Mouse (Mus musculus) spleen, postnatal 14 days (tissue): ENCODE measurements around the gene Pygm.

Experiments
- DNase-seq, 2 experiments: peaks; one replicate each; pipeline ENCODE4 v3.0.0; 2021 to 2022; ENCODE audit warnings: low spot score in 2 of 2

The Pygm gene

DNA sequence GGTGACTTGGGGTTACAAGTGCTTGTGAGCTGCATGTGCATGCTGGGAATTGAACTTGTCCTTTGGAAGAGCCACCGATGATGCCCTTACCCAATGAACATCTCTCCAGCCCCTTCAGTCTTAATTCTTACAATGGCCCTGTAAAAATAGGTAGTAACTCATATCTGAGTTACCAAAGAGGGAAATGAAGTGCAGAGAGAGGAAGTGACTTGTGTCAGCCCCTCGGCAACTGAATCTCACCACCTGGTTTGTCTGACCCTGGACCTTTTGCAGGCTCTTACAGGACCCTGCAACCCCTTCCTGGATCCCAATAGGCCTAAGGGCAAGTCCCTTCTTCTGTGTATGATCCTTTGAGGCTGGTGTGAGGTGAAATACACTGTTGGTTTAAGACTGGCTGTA lies 32.1 kb upstream of the Pygm start:
- no peak for DNase-seq

- DNase-seq, result no peak
These were observed 30.2 kb upstream of the Pygm start for GRCm38 (mm10) chr19:6354030-6354429.

DNA sequence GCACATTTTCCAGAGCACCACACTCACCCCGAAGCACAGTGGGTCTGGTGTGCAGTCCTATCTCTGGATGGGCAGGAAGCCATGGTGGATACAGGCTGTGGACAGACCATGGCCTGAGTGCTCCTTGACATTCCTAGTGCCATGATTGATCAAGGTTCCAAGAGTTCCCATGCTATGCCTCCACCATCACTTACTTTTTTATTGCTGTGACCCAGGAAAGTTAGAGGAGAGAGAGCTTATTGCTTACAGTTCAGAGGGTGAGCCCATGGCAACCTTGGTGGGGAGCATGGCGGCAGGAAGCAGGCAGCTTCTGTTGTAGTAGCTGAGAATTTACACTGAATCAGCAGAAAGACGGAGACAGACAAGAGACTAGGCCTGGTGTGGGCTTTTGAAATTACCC lies 22.9 kb upstream of the Pygm start:
- DNase-seq, result no peak

- no peak for DNase-seq
These were observed 21.1 kb upstream of the Pygm start for GRCm38 (mm10) chr19:6363091-6363410.

DNA sequence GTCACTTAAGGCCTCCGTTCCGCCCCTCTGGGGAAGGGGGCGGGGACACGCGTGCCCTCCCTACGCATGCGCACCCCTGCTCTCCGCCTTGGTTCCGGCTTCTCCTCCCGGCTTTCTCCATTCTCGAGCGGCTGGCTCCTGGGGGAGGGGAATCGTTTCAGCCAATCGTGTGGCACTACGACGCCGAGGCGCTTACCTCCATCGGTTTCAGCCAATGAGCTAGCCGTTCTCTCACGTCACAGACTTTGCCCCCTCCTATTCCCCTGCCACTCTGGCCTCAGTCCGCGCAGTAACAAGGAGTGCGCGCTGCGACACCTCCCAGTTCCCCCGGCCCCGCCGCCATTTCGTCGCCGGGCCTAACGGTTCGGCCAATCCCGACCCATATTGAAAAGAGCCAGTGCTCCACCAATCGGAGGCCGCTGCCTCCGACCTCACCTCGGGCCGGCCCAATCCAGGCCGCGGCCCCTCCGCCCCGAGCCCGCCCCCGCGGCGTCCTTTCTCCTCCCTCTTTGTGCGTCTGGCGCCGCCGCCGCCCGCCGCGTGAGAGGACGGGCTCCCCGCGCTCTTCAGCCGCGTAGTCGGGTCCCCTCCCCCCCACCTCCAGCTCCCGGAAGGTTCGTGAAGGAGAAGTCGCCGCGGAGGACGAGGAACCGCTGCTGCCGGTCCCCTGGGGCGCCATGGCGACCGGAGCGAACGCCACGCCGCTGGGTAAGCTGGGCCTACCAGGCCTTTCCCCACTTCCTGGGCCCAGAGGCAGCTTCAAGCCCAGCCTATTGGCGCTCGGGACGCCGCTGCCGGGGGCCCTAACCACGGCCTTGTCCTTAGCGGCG lies 20.6 kb upstream of the Pygm start, which contains the start of gene Sf1:
TSS of gene Sf1 (plus strand) at position 280 of the 830 bp plus-strand sequence.
- DNase-seq, result peak; percentile 100

DNA sequence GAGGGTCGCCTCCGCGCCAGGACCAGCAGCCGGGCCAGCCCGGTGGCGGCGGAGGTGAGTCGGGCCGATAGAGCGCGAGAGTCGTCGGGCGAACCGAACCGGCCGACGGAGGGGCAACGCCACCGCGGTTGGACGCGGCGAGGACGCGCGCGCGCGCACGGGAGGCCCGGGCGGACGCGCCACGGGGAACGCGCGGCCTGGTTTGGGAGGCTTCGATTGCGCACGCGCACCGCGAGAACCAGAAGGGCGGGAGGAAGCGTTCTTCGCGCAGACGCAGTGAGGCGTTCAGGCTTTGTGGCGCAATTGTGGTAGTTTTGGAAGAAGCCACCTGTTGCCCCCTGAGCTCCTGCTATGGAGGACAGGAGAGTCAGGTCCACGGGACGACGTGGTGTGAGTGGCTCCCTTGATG lies 19.9 kb upstream of the Pygm start:
- peak; percentile 88 to 90 for DNase-seq

GRCm38 (mm10) chr19:6364842-6365241 lies 19.4 kb upstream of the Pygm start:
- no peak for DNase-seq

GRCm38 (mm10) chr19:6370175-6370574 lies 14.0 kb upstream of the Pygm start:
- DNase-seq, result no peak

DNA sequence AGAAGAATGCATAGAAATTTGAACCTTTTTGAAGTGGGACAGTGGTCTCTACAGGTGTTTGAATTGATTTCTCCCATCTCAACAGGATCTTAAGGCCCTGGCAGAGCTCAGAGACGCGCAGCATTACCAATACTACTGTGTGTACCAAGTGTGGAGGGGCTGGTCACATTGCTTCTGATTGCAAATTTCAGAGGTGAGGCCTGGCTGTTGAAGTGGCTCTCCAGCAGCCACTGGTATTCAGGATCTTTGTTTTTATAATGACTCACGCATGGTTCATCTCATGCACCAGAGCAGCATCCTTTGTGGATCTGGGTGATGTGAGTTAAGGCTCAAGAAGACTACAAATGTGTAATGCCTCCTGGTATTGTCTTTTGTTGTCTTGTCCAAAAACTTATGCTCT lies 11.8 kb upstream of the Pygm start:
- no peak for DNase-seq

DNA sequence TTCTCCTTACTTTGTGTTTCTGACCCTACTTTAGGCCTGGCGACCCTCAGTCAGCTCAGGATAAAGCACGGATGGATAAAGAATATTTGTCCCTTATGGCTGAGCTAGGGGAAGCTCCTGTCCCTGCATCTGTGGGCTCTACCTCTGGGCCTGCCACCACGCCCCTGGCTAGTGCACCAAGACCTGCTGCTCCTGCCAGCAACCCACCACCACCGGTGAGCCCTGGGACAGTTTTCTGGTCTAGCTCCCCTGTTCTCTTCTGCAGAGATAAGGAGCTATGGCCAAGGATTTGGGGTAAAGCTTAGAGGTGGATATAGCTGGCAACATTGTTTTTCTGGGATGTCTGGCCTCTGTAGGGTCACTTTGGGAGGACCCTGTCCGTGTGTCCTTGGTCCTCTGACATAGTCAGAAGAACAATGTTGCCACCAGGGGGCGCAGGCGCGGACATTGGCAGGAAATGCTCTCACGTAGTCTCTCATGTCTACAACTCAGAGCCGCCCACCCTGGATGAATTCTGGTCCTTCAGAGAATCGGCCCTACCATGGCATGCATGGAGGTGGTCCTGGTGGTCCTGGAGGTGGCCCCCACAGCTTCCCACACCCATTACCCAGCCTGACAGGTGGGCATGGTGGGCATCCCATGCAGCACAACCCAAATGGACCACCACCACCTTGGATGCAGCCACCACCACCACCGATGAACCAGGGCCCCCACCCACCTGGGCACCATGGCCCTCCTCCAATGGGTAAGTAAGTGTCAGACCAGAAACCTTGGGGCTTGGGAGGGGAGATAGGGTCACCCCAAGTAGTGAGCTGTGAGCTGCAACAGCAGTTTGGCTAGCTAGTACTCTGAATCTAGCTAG lies 10.4 kb upstream of the Pygm start:
- peak; percentile 68 to 83 for DNase-seq

- no peak for DNase-seq
These were observed 9.6 kb upstream of the Pygm start for GRCm38 (mm10) chr19:6374571-6374970.

DNA sequence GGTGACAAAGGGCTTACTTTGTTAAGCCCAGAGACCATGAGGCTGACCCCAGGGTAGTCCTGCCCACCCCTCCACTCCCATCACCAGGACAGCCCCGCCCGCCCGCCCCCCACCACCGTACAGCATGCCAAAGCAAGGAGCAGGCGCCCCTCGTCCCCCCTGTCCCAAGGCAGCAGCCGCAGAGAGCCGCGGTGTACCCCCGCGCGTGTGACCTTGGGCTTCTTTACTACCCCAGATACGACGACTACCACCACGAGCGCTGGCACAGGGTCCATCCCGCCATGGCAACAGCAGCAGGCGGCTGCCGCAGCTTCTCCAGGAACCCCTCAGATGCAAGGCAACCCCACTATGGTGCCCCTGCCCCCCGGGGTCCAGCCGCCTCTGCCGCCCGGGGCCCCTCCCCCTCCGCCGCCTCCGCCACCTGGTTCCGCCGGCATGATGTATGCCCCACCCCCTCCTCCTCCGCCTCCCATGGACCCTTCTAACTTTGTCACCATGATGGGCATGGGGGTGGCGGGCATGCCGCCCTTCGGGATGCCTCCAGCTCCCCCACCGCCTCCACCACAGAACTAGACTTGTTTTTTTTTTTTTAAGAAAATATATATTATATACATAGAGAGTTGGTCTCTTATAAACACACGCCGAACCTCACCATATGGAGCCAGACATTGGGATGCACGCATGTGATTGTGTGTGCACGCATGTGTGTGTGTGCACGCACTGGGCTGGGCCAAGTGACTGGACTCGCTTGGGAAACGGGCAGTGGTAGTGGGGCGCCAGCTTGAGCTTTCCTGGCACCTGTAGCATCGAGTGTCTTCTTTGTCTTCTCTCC lies 8.6 kb upstream of the Pygm start:
- DNase-seq, result no peak

DNA sequence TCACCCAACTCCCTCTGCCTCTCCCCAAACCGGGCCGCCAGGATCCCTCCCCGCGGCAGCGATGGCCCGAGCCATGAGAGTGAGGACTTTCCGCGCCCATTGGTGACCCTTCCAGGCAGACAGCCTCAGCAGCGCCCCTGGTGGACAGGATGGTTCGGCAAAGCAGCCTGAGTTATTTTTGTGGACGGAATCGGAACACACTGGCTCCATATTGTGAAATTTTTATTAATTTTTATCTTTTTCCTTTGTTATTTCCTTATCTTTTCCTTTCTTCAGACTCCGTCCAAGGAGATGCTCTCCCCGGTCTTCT lies 8.0 kb upstream of the Pygm start:
- peak in 1 of 2 experiments; percentile 44 for DNase-seq

- DNase-seq, result no peak
These were observed 7.6 kb upstream of the Pygm start for GRCm38 (mm10) chr19:6376643-6377042.

- DNase-seq, result no peak
These were observed 6.7 kb upstream of the Pygm start for GRCm38 (mm10) chr19:6377327-6378040.

DNA sequence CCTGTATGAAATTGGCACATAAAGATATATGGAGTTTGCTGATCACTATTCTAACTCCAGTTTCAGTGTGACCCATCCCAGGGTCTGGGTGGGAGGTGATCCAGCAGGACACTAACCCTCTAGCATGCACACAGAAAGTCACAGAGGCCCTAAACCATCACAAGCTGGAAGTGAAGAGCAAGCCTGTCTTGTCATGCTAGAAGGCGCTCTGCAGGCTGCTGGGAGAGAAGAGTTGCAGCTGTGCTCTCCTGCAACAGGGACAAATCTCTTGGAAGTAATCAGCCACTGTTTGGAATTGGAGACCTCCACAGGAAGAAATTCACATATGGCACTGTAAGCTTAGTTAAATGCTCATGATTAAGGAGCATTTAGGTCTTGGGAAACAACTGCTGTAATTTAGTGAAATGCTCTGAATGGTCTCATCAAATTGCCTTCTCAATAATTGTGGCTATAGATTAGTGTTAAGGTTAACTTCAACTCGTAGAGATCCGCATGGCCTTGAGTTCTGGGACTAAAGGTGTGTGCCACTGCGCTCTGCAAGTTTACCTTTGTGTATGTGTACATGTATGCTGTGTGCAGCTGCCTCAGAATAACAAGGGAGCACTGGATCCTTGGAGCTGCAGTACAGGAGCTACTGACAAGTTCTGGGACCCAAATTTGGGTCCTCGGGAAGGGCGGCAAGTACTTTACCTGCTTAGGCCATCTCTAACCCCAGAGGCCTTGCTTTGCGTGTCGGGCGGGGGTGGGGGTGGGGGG lies 3.6 kb upstream of the Pygm start:
- DNase-seq, result no peak

- no peak for DNase-seq
These were observed 3.0 kb upstream of the Pygm start for GRCm38 (mm10) chr19:6381238-6381637.

GRCm38 (mm10) chr19:6382323-6382924 lies 1.8 kb upstream of the Pygm start:
- no peak for DNase-seq

- DNase-seq, result no peak
These were observed 729 bp upstream of the Pygm start for GRCm38 (mm10) chr19:6383470-6383869.

DNA sequence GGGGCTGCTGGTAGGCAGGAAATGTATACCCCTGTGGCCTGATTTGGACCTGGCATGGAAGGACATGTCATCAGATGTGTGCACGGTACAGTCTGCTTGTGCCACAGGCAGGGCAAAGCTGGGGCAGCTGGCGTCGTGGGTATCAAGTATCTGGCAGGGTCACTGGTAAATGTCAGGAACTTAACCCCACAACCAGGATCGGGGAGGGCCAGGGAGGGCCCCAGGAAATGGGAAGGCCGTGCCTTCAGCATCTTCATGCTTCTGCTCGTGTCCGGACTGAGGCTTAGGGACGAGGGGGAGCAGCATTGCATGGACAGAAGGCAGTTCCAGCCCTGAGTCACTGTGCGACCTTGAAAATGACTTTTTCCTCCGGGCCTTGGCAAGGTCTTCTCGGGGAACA lies 755 bp downstream of the Pygm start:
- DNase-seq, result no peak
